Mouse (Mus musculus) frontal cortex, adult 2 months (tissue): Measurements from ENCODE around the gene Dlx6. TPM values are rescaled to one million over a fixed set of nuclear protein-coding genes. Genes with fewer than 3 reads are reported as not detected.

Source experiments
- DNase-seq, 2 experiments: peaks; one replicate each; pipeline ENCODE4 v3.0.0; 2022; ENCODE audit warnings: low spot score in 1 of 2; ENCODE audit errors: extremely low spot score in 1 of 2
- polyA plus RNA-seq: library from polyadenylated mRNA; depleted of rRNA; stranded (reverse); fragments of >200 nt; gene quantifications from 2 replicates; pipeline ENCODE4 v1.2.3, GENCODE M21; 2012; rRNA removed

Dlx6 gene
- polyA plus RNA-seq: 27.4 and 35.5 TPM in 2 replicates

DNA sequence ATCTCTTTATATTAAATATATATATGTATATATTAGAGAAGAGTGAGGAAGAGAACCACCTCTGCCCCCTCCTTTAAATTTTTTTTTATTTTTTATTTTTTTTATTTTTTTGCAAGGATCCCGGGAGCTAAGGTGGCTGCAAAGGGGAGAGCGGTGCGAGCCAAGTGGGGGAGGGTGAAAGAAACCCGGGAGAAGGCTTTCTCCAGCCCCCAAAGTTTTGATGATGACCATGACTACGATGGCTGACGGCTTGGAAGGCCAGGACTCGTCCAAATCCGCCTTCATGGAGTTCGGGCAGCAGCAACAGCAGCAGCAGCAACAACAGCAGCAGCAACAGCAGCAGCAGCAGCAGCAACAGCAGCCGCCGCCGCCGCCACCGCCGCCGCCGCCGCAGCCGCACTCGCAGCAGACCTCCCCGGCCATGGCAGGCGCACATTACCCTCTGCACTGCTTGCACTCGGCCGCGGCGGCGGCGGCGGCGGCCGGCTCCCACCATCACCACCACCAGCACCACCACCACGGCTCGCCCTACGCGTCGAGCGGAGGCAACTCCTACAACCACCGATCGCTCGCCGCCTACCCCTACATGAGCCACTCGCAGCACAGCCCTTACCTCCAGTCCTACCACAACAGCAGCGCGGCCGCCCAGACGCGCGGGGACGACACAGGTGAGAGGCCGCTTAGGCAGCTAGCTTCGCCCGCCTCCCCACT lies at the start of gene Dlx6:
Gene Dlx6, plus strand, starts transcription at position 175 of the 711 bp plus-strand sequence.
- no peak for DNase-seq

DNA sequence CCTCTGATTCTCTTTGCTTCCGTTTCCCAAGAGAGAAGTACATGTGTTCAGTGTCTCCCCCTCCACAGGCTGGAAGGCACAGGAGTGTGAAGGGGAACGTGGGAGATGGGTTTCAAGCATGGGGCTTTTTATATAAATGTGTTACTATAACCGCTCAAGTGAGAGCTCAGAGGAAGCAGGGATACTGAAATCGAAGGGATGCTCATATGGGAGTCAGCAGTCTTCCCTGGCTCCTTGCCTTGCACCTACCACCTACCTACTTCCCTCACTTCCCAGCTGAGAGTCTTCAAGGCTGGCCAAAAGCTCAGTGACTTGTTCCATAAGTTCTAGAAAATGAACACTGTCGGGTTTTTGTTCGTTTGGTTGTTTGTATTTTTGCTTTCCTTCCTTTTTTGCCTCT lies 46.3 kb upstream of the Dlx6 start:
- peak; percentile 67 to 76 for DNase-seq

DNA sequence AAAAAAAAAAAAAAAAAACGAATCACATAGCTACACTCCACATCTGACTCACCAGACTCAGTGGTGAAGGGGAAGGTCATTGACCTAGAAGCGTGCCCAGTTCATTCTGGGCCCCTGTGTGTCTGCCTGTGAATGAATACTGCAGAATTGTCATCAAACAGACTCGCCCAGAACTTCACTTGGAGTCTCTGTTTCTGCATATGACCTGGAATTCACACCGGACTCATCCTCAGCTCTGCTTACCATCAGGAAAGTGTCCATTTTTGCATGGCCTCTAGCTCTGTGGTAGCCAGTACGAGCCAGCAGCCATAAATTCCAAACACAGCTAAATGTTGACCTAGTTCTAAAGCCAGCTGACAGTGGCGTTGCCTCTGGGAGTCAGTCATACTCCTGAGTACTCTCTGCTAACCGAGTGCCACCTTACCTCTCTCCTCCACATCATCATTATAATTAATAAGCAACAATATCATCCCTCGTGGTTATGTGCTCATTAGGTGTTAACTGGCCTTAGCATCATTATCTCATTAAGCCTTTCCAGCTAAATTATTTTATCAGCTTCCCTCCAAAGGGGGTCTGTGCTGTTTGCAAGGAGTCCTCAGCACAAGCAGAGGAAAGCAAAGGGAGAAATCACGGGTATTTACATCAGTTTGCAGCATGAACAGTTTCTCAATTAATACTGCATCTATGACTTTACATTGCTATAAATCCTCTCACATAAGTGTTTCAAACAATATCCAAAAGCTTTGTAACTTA lies 44.9 kb upstream of the Dlx6 start:
- DNase-seq: no peak

DNA sequence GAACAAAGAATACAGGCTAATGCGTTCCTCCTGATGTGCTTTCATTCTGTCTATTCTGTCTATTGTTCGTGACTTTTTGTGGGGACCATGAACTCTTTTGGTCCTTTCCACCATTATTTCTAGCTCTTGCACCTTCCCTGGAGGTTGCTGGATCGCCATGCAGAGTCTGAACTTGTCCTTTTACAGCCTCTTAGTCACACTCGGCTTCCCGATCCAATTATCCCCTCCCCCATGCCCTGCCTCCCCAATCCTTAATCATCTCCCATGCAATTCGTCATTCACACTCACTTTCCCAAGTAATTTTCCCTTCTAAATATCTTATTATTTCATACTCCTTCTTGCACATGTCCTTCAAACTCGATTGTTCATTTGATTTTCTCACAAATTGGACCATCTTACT lies 44.0 kb upstream of the Dlx6 start:
- DNase-seq: peak in 1 of 2 experiments; percentile 8

DNA sequence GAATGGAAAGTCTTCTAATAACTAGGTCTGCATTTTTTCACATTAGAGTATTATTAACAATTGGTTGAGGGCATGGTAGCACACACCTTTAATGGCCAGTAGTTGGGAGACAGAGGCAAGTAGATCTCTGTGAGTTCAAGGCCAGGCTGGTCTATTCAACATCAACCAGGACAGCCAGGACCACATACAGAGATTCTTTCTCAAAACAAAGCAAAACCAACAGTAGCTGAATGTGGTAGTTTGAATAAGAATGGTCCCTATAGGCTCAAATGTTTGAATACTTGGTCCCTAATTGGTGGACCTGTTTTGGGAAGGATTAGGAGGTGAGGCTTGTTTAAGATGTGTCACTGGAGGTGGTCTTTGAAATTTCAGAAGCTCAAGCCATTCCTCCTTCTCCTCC lies 37.8 kb upstream of the Dlx6 start:
- no peak for DNase-seq

DNA sequence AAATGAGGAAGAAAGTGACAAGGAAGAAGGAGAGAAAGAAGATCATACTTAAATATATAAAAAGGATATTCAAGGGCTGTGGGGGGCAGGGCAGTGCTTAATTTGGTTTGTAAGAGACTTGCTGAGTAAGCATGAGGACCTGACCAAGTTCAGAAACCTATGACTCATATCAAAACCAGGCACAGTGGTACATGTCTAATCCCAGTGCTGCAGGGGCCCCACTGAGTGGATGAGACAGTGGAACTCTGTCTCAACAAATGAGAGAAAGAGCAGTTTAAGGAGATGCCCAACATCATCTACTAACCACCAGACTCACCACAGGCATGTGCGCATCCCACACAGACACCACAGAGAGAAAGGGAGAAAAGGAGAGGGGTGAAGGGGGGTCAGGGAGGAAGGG lies 36.3 kb upstream of the Dlx6 start:
- DNase-seq: no peak

DNA sequence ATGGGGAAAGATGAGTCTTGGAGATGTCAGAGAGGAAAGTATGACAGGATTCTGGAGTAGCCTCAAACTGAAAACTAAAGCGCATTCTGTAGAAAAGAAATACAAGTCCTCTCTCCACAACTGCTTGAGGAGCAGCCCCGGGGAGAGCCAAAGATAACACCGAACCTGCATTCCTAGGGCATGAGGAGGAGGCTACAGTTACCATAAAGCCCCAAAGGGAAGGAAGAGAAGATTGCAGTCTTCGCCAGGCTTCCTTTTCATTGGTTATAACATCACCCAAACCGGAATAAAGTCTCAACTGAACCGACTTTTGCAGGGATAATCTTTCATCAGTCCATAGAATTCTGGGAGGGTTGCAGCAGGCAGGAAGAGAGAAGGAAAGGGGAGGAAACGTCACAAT lies 32.7 kb upstream of the Dlx6 start:
- no peak for DNase-seq

DNA sequence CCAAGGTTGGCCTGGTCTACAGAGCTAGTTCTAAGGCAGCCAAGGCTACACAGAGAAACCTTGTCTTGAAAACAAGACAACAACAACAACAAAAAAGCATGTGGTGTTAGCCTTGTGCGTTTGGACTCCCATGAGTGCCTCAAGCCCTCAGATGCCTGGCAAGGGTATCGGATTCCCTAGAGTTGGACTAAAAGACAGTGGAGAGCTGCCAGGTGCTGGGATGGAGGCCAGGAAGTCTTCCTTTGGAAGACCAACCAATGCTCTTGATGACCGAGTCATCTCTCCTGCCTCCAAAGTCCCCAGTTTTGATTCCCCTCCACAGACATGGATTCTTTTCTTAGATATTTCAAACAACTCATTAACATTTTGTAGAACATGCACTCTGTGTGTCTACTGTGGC lies 29.8 kb upstream of the Dlx6 start:
- no peak for DNase-seq

DNA sequence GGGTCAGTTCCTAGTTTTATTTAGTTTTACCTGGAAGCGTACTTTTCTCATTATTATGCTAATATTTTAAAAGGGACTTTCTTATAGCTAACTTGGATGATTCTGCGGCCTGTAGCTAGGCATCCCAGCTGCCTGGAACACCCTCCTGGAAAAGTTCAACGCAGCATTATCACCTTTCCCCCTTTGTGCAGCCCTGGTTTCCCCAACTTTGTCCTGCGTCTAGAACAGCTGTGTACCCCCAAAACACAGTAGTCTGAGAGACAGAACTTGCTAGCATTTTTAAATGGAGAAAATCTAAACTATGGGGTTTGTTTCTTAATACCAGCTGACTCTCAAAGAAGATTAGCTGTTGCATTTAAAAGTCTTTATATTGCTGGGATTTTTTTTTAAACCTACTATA lies 14.6 kb upstream of the Dlx6 start:
- no peak for DNase-seq

DNA sequence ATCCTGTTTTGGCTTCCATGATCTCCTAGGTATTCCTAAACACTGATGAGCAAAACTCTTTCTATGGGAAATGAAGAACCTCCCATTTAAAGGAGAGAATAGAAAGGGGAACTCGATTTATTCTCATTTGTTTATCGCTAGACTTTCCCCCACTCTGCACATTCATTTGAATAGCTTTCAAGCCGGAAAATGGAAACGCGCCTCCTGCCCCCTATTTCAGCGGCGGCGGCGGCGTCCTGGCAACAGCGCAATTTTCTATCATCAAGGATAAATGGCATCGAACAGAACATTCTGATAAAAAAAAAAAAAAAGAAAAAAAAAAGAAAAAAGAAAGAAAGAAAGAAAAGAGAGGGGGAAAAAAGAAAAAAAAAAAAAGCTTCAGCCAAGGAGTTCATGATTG lies 13.4 kb upstream of the Dlx6 start:
- no peak for DNase-seq

DNA sequence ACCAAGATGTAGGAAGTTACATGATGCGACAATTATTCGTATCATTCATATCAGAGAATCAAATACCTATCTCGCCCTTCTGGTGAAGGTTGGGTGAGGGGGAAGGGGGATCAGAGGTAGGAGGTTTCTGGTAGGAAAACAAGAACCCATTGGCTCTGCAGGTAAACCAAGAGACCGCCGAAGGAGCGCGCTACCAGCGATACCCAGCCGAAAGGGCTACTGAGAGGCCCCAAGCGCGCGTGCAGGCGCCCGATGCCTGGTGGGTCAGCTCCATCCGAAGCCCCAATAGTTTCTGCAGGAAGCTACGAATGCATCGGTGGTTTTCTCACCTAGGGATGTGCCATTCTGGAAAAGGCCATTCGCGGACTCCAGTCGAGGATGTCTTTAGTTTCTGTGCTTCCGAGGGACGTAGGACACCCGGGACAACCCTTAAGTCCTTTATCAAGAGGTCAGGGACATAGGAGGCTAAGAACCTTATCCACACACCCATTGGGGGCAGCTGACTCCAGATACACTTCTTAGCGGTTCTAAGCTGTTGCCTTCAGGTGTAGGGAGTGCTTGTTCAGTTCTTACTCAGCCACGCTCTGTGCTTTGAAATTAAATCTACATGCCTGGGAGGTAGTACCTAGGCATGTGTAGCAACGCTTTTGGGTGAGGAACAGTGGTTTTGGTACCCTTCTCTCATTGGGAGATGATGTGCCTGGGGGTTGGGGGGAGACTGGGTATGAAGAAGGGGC lies 12.6 kb upstream of the Dlx6 start:
- no peak for DNase-seq

DNA sequence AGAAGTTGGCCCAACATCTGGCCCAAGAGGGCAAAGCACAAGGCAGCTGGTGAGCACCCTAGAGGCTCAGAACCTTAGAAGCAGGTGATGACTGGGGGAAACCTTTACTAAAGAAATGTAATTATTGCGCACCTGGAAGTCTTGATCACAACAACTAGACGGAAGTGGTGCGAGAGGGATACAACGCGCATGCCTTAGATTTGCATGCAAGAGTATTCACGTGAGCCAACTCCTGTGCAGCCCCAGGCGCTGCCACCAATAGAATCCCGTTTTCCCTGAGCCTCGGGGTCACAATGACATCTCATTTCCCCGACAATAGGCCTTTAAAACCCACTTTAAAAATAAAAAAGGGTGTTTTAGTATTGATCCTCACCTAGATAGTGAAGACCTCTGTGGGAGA lies 12.0 kb upstream of the Dlx6 start:
- DNase-seq: no peak

DNA sequence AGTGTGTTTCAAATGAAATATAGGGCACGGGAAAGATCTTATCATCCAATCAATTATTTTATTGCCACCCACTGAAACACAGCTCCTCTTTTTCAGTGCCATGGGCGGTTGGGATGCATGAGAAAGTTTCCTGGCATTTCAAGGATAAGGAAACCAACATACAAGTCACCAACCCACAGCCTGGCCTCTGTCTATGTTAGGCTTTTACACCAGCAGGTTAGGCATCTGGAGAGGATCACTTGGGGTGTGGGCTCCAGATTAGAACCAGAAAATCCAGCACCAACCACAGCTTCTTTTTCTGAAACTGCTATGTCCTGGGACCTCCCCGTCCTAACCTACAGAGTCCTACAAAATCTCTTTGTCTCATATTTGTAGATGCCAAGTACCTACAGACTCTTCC lies 10.2 kb upstream of the Dlx6 start:
- DNase-seq: no peak

DNA sequence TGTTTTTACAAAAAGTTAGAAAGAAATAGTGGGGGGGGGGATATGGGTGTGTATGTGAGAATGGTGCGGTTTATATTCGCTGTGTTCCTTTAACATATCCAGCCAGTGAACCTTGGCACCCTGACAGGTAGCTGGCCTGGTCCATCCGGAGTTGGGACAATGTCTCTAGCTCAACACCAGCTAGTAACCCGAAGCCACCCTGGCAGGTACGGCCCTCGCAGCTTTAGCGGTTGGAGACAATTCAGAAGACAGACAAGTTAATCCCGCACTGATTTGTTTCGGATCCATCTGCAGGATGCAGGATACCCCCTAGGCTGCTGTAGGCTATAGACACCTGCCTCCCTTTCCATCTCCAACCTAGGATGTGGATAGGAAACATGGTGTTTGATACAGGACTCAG lies 9.0 kb upstream of the Dlx6 start:
- no peak for DNase-seq

DNA sequence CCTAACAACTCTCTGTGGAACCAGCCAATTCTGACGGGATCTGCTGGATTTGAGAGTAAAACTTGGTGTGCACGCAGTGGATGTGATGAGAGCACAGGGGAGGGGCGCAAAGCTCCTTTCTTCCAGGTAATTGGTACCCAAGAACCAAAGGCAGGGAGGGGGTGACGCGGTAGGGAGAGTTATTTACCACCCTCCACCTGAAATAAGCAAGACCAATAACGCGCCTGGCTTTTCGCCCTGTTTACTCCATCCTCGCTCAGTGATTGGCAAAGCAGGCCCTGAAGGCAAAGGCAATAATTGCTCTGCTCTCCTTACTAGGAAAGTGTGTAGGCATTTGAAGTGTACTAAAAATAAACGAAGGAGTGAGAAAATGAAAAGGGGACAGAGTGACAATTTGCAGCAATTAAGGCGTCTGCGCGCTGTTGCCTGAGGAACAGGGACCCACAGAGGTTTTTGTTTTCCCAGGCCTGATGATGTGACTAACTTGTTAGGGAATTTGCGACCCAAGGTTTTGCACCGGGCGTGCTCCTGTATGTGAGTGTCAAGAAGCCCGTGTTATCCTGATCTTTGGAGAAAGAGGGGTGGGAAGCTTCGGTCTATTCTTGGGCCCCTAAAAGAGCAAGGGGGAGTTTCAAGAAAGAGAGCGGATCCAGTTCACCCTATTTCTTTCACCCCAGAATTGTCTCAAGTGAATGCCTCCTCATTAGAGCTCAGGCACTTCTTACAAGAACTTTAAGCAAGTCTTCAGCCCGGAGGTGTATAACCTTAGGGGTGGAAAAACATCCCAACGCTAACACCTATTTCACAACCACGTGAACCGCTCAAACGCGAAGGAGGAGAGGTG lies 8.0 kb upstream of the Dlx6 start:
- DNase-seq: no peak

DNA sequence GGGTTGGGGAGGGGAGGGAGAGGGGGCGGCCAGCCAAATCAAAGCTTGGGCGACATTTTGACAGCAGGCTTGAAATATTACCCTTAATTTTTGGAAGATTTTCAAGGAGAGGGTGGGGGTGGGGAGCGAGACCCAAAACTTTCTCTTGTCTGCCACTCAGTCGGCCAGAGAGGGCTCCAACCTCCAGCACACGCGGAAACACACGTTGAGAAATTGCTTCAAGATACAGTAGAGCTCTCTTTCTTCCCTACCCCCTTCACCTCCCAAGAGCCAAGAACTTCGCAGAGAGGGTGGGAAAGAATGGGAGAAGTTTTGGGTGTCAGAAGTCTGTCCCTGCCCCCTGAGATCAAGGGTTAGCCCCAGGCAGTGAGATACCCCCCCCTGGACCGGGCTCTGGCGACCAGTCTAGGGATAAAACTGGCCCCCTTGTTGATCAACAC lies 7.4 kb upstream of the Dlx6 start:
- no peak for DNase-seq

DNA sequence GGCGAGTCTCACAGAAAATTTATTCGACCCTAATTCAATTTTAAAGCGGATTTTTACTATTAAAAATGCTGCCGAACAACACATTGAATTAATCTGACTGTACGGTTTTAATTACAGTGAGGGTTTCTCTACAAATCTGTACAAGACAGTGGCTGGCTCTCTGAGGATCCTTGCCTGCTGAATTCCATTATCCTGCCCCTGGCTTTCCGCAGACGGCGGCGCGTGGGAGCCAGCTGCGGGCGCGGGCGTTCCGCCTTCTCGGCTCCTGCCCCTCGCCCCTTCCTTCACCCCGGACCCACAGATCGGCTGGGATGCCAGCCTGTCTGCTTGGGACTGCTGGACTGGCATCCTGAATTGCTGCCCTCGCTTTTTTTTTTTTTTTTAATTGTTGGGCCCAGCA lies 6.8 kb upstream of the Dlx6 start:
- DNase-seq: no peak

DNA sequence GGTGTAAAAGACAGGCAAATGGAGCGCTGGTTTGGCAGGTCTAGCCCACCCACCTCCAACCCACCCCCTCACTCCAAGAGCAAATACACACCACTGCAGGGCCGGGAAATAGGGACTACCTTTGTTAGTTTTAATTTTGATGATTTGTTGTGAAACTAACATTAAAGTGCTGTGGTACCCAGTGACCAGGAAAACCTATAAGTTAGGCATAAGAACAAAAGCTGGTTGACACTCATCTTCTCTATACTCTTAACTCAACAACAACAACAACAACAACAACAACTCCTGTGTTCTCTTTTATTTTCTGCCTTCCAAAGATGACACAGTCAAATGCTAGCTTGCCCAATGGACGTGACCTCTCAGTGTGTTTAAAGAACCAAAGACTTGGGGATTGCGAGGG lies 6.3 kb upstream of the Dlx6 start:
- no peak for DNase-seq

DNA sequence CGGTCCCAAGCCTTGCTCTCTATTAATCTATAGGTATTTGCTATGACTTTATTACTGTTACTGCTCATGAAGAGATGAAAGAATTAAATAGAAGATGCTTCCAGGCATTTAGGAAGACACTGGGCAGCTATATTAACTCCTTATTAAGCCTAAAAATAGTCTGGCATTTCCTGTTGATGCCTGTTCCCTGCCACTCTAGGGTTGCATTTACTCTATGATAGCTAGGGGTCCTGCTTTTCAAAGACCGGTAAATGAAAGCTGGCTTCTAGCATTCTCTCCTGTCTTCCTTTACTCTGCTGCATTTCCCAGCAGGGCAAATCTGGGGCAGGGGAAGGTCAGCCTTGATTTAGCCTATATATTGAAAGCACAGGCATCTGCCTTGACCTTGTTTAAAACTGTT lies 5.4 kb upstream of the Dlx6 start:
- DNase-seq: no peak

DNA sequence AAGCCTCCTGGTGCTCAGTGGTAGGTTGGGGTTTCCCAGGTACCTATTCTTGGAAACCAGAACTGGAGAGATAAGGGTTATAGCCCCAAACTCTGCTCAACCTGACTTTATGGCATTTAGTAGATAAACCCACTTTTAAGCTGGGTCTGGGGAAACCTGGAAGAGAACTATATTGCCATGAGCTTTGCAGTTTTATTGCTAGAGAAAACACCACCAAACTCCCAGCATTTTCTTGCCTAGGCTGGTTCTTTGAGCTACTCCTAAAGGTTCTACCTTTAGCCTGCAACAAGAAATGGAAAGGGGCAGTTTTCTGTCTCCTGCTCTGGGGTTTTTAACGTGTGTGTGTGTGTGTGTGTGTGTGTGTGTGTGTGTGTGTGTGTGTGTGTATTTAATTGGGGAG lies 4.6 kb upstream of the Dlx6 start:
- DNase-seq: no peak
